Mouse (Mus musculus): Measurements from ENCODE around the gene Aldh3b1.

The Aldh3b1 gene

GRCm38 (mm10) chr19:3942986-3943735 is 13.6 kb upstream of the Aldh3b1 start:
- DNase-seq (ENCODE audit: low spot score in 2 of 2), result peak in 1 of 2 experiments; percentile 43

GRCm38 (mm10) chr19:3942315-3942714 is 12.7 kb upstream of the Aldh3b1 start:
- DNase-seq (ENCODE audit: low spot score in 2 of 2), result no peak

- DNase-seq (ENCODE audit: low spot score in 2 of 2), result peak in 1 of 2 experiments; percentile 39
These were observed 6.6 kb upstream of the Aldh3b1 start for GRCm38 (mm10) chr19:3935896-3936850.

- DNase-seq (ENCODE audit: low spot score in 2 of 2), result no peak
These were observed 5.7 kb upstream of the Aldh3b1 start, which contains the start of gene Unc93b1 for GRCm38 (mm10) chr19:3935032-3935895. TSS of gene Unc93b1 (plus strand) at chr19:3935186.

GRCm38 (mm10) chr19:3931716-3932115 is 2.1 kb upstream of the Aldh3b1 start:
- no peak for DNase-seq (ENCODE audit: low spot score in 2 of 2)

- peak; percentile 51 to 57 for DNase-seq (ENCODE audit: low spot score in 2 of 2)
These were observed 852 bp upstream of the Aldh3b1 start for GRCm38 (mm10) chr19:3930262-3931057.

- no peak for DNase-seq (ENCODE audit: low spot score in 2 of 2)
These were observed 829 bp downstream of the Aldh3b1 start for GRCm38 (mm10) chr19:3928779-3929178.

GRCm38 (mm10) chr19:3927989-3928388 is 1.6 kb downstream of the Aldh3b1 start:
- no peak for DNase-seq (ENCODE audit: low spot score in 2 of 2)

- DNase-seq (ENCODE audit: low spot score in 2 of 2), result no peak
These were observed 2.9 kb downstream of the Aldh3b1 start for GRCm38 (mm10) chr19:3926685-3927084.

- no peak for DNase-seq (ENCODE audit: low spot score in 2 of 2)
These were observed 3.3 kb downstream of the Aldh3b1 start for GRCm38 (mm10) chr19:3926279-3926678.

GRCm38 (mm10) chr19:3925859-3926258 is 3.7 kb downstream of the Aldh3b1 start:
- DNase-seq (ENCODE audit: low spot score in 2 of 2), result no peak

GRCm38 (mm10) chr19:3924868-3925267 is 4.7 kb downstream of the Aldh3b1 start:
- DNase-seq (ENCODE audit: low spot score in 2 of 2), result no peak

- DNase-seq (ENCODE audit: low spot score in 2 of 2), result no peak
These were observed 5.4 kb downstream of the Aldh3b1 start for GRCm38 (mm10) chr19:3924190-3924589.

- DNase-seq (ENCODE audit: low spot score in 2 of 2), result no peak
These were observed 6.0 kb downstream of the Aldh3b1 start for GRCm38 (mm10) chr19:3923586-3923985.

- DNase-seq (ENCODE audit: low spot score in 2 of 2), result no peak
These were observed 6.8 kb downstream of the Aldh3b1 start for GRCm38 (mm10) chr19:3922661-3923371.

GRCm38 (mm10) chr19:3919928-3920327 is 9.7 kb downstream of the Aldh3b1 start:
- DNase-seq (ENCODE audit: low spot score in 2 of 2), result no peak

GRCm38 (mm10) chr19:3916727-3917126 is 12.9 kb downstream of the Aldh3b1 start:
- DNase-seq (ENCODE audit: low spot score in 2 of 2), result no peak

GRCm38 (mm10) chr19:3914535-3914934 is 15.1 kb downstream of the Aldh3b1 start:
- DNase-seq (ENCODE audit: low spot score in 2 of 2), result no peak

- no peak for DNase-seq (ENCODE audit: low spot score in 2 of 2)
These were observed 15.9 kb downstream of the Aldh3b1 start for GRCm38 (mm10) chr19:3913692-3914091.
